Mouse (Mus musculus) embryonic facial prominence, embryonic 12.5 days (tissue): ENCODE data around the gene Kcnj9. TPM values are rescaled to one million over a fixed set of nuclear protein-coding genes. Genes with fewer than 3 reads are reported as not detected.

Experiments used
- ATAC-seq: fragments of 200-750 bp; cut with Nextera tagmentation; 2 replicates; pipeline ENCODE4 v1.8.0; 2017; ENCODE audit not compliant: insufficient number of reproducible peaks, insufficient read depth, low FRiP score, low TSS enrichment
- H3K27ac ChIP-seq: fragments of 300-500 bp; sonication (generic); 2 replicates; pipeline ENCODE4 v1.5.1; 2016; ENCODE audit warnings: mild to moderate bottlenecking
- H3K27me3 ChIP-seq: fragments of 300-500 bp; sonication (generic); 2 replicates; pipeline ENCODE4 v1.6.1; 2016; ENCODE audit warnings: mild to moderate bottlenecking, moderate library complexity
- H3K36me3 ChIP-seq: fragments of 300-500 bp; sonication (generic); 2 replicates; pipeline ENCODE4 v1.6.1; 2016; ENCODE audit warnings: mild to moderate bottlenecking
- H3K4me1 ChIP-seq: fragments of 300-500 bp; sonication (generic); 2 replicates; pipeline ENCODE4 v1.6.1; 2016
- H3K4me2 ChIP-seq: fragments of 300-500 bp; sonication (generic); replicated peaks from 2 replicates; pipeline ENCODE4 v1.6.1; 2016; ENCODE audit warnings: mild to moderate bottlenecking, moderate library complexity
- H3K4me3 ChIP-seq: fragments of 300-500 bp; sonication (generic); 2 replicates; pipeline ENCODE4 v1.5.1; 2016; ENCODE audit warnings: mild to moderate bottlenecking
- H3K9ac ChIP-seq: fragments of 300-500 bp; sonication (generic); 2 replicates; pipeline ENCODE4 v1.6.1; 2016; ENCODE audit warnings: mild to moderate bottlenecking, moderate library complexity
- H3K9me3 ChIP-seq: fragments of 300-500 bp; sonication (generic); 2 replicates; pipeline ENCODE4 v1.6.1; 2016; ENCODE audit warnings: mild to moderate bottlenecking, moderate library complexity
- WGBS: fragments of 180-500 bp; shearing (Covaris S2); methylation state at CpG from one replicate; pipeline ENCODE4 v1.1.7; 2016; 5-methylcytosine and 5-hydroxymethylcytosine counted together
- polyA plus RNA-seq: library from polyadenylated mRNA; unstranded; fragments of >200 nt; fragmentation: Nextera tagmentation; extraction: Ambion mirVana; gene quantifications from 2 replicates; pipeline ENCODE4 v1.2.1, GENCODE M21; 2016

The Kcnj9 gene
- polyA plus RNA-seq, 1 experiment from 2014 or later, result 0.15 TPM

DNA sequence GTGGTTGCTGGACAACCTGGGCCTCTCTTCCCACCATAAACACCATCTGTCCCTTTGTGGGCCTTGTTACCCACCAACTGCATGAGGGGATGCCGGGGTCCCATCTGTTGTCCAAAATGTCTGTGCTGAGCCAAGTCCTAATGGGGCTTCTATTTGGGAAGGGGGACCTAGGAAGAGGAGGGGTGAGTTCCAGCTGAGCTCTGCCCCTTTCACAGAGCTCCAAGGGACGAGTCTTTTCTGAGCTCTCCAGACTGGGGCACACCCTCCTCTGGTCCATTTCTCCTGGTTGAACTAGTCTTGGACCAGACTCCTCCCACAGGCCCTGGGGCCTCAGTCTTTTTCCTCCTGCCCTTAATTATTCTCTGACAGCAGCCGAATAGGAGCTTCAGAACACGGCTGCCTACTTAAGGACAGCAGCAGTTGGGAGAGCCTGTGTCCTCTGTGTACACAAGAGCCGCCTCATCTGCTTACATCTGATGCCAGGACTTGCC lies 9.2 kb downstream of the Kcnj9 start:
- 23% methylated on average over 5 of the region's 5 CpGs for WGBS
- H3K9me3 ChIP-seq, result no peaks in the 10 kb centered on the region
- H3K4me1 ChIP-seq, result peaks cover 5% of the 10 kb centered on the region; the same call in 1 of the 2 replicates
- peaks cover 15% of the 10 kb centered on the region; the same call in 1 of the 2 replicates for H3K36me3 ChIP-seq
- H3K27me3 ChIP-seq, result peaks cover 2% of the 10 kb centered on the region; the same call in 1 of the 2 replicates
- ATAC-seq, result no peak
- H3K4me3 ChIP-seq, result no peak overlapping the region
- H3K27ac ChIP-seq, result no peak overlapping the region
- H3K4me2 ChIP-seq, result no peak overlapping the region
- H3K9ac ChIP-seq, result no peak overlapping the region

DNA sequence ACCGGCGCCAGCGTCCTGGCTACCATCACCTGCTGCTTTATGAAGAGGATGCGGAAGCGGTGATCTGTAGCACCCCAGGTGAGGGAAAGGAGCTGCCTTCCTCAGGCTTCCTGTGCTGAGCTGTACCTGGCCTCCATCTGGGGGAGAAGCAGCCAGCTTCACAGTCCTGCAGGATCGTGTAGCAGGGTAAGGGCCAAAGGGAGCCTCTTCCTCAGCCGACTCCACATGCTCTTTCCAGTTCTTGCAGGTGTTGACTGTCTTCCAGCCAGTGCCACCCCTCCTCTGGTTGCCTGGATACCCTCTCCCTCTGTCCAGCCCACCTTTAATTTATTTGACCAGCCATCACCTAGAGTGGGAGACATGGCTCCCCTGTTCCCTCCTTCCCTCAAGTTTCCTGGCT lies 9.8 kb downstream of the Kcnj9 start:
- Histone ChIP-seq H3K4me1 (peaks cover 5% of the 10 kb centered on the region; the same call in 1 of the 2 replicates), H3K36me3 (peaks cover 15% of the 10 kb centered on the region; the same call in 1 of the 2 replicates), H3K9me3 (no peaks in the 10 kb centered on the region), H3K4me3 (no peak overlapping the region), H3K27ac (no peak overlapping the region), H3K27me3 (no peaks in the 10 kb centered on the region), H3K4me2 (no peak overlapping the region), H3K9ac (no peak overlapping the region)
- 86% methylated on average over 7 of the region's 7 CpGs for WGBS
- no peak for ATAC-seq

DNA sequence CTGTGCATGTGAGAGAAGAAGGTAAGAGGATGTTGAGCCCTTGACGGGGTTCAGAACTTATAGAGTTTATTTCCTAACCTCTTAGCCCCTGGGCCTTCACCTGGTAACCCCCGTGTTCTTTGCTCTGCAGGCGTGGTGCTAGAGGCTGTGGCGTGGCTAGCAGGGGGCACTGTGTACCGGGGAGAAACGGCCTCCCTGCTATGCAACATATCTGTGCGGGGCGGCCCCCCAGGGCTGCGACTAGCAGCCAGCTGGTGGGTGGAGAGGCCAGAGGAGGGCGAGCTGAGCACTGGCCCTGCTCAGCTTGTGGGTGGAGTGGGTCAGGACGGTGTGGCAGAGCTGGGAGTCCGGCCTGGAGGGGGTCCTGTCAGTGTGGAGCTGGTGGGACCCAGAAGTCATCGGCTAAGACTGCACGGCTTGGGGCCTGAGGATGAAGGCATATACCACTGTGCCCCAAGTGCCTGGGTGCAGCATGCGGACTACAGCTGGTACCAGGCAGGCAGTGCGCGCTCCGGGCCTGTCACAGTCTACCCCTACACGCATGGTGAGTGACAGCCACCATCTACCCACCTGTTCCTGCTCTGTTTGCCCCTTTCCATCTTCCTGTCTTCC lies 10.6 kb downstream of the Kcnj9 start:
- H3K9me3 ChIP-seq, result no peaks in the 10 kb centered on the region

DNA sequence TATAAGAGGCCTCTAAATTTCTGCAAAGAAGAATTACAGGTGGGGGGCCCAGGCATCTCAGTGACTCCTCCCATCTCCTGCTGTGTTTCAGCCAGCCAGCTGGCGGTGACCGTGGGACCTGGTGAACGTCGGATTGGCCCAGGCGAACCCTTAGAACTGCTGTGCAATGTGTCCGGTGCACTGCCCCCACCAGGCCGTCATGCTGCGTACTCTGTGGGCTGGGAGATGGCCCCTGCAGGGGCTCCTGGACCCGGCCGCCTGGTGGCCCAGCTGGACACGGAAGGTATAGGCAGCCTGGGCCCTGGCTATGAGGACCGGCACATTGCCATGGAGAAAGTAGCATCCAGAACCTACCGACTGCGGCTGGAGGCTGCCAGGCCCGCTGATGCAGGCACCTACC lies 11.2 kb downstream of the Kcnj9 start:
- no peak overlapping the region for H3K4me3 ChIP-seq
- H3K4me1 ChIP-seq, result peaks cover 13% of the 10 kb centered on the region
- no peaks in the 10 kb centered on the region for H3K9me3 ChIP-seq
- no peaks in the 10 kb centered on the region for H3K27me3 ChIP-seq
- WGBS, result 63% methylated on average over 15 of the region's 15 CpGs
- H3K9ac ChIP-seq, result no peak overlapping the region
- H3K36me3 ChIP-seq, result peaks cover 15% of the 10 kb centered on the region; the same call in 1 of the 2 replicates
- ATAC-seq, result no peak
- H3K27ac ChIP-seq, result no peak overlapping the region
- H3K4me2 ChIP-seq, result no peak overlapping the region

More for the DNA sequence above, 10.6 kb downstream of the Kcnj9 start:
- ATAC-seq, result no peak
- H3K9ac ChIP-seq, result no peak overlapping the region
- H3K27me3 ChIP-seq, result no peaks in the 10 kb centered on the region
- 84% methylated on average over 19 of the region's 19 CpGs for WGBS
- peaks cover 7% of the 10 kb centered on the region for H3K4me1 ChIP-seq
- H3K4me3 ChIP-seq, result no peak overlapping the region
- H3K4me2 ChIP-seq, result no peak overlapping the region
- no peak overlapping the region for H3K27ac ChIP-seq
- H3K36me3 ChIP-seq, result peaks cover 15% of the 10 kb centered on the region; the same call in 1 of the 2 replicates

DNA sequence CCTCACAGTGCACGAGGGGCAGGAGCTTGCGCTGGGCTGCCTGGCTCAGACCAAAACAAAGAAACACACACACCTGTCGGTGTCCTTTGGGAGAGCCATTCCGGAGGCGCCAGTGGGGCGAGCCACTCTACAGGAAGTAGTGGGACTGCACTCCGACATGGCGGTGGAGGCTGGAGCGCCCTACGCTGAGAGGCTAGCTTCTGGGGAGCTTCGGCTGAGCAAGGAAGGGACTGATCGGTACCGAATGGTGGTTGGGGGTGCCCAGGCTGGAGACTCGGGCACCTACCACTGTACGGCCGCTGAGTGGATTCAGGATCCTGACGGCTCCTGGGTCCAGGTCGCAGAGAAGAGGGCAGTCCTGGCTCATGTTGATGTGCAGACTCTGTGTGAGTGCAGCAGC lies 11.7 kb downstream of the Kcnj9 start:
- 47% methylated on average over 18 of the region's 18 CpGs for WGBS
- Histone ChIP-seq H3K27me3 (no peaks in the 10 kb centered on the region), H3K9me3 (no peaks in the 10 kb centered on the region), H3K4me1 (peaks cover 18% of the 10 kb centered on the region), H3K27ac (no peak overlapping the region), H3K36me3 (peaks cover 15% of the 10 kb centered on the region; the same call in 1 of the 2 replicates), H3K9ac (no peak overlapping the region), H3K4me3 (no peak overlapping the region), H3K4me2 (0 out of 2 replicates have a peak overlapping the region, but pooled peaks have one; percentile 14)
- ATAC-seq, result no peak

DNA sequence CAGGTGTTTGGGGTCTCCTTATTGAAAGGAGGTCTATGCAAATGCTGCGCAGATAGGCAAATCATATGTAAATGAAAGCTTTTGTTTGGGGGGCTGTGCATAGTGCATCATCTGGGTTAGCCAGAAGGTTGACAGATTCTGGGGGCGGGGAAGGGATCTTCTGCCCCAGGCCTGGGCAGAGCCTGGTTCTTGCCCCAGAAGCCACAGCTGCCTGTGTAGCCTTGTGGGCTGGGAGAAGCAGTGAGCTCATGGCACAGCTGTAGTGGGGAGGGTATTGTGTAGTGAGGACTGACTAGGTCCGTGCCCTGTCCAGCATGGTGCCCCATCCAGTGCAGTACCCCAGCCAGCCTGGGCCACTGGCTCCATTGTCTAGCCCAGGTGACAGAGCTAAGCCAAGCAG lies 14.2 kb downstream of the Kcnj9 start:
- Histone ChIP-seq H3K4me2 (no peak overlapping the region), H3K4me1 (peaks cover 21% of the 10 kb centered on the region), H3K27me3 (no peaks in the 10 kb centered on the region), H3K9me3 (no peaks in the 10 kb centered on the region), H3K27ac (no peak overlapping the region), H3K36me3 (peaks cover 9% of the 10 kb centered on the region; the same call in 1 of the 2 replicates), H3K9ac (no peak overlapping the region), H3K4me3 (no peak overlapping the region)
- no peak for ATAC-seq
- WGBS, result 74% methylated on average over 3 of the region's 3 CpGs

DNA sequence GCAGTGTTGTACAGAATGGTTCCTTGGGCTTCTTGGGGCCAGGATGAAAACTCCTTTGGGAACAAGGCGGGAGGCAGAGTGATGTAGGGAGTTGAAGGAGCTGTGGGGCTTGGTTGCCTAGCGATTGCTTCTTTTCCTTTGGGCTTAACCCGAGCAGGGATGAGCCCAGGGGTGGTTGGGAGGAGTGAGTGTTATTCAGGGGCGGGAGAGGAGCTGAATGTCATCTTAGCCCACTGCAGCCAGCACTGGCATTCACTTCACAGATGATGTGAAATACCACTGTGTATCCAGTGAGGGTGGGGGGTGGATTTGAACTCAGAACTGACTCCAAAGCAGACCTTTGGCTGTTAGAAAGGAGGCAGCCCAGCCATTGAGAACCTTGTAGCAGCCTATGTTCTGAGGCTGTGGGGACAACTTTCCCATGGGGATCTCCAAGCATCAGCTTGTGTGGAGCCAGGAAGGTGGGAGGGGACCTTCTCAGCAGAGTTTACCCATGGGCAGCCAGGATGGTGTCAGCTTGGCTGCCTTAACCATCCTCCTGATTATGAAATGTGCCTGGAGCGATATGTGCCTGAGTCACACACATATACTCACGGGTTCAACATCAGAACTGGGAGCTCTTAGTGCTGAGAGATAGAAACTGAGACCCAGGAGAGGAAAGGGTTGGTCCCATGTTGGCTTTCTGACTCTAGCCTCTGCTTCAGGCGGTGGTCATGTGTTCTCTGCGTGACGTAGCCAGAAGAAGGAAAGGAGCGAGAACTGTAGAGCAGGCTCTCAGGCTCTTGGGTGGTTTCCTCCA lies 15.3 kb downstream of the Kcnj9 start:
- Histone ChIP-seq H3K4me1 (peaks cover 26% of the 10 kb centered on the region), H3K4me3 (no peak overlapping the region; the same call in 1 of the 2 replicates), H3K27me3 (no peaks in the 10 kb centered on the region), H3K27ac (no peak overlapping the region), H3K9me3 (no peaks in the 10 kb centered on the region), H3K9ac (peak overlapping the region; percentile 82; the same call in 1 of the 2 replicates), H3K36me3 (peaks cover 9% of the 10 kb centered on the region; the same call in 1 of the 2 replicates), H3K4me2 (peak overlapping the region; percentile 94; the same call in 1 of the 2 replicates)
- 74% methylated on average over 10 of the region's 10 CpGs for WGBS
- ATAC-seq, result no peak

DNA sequence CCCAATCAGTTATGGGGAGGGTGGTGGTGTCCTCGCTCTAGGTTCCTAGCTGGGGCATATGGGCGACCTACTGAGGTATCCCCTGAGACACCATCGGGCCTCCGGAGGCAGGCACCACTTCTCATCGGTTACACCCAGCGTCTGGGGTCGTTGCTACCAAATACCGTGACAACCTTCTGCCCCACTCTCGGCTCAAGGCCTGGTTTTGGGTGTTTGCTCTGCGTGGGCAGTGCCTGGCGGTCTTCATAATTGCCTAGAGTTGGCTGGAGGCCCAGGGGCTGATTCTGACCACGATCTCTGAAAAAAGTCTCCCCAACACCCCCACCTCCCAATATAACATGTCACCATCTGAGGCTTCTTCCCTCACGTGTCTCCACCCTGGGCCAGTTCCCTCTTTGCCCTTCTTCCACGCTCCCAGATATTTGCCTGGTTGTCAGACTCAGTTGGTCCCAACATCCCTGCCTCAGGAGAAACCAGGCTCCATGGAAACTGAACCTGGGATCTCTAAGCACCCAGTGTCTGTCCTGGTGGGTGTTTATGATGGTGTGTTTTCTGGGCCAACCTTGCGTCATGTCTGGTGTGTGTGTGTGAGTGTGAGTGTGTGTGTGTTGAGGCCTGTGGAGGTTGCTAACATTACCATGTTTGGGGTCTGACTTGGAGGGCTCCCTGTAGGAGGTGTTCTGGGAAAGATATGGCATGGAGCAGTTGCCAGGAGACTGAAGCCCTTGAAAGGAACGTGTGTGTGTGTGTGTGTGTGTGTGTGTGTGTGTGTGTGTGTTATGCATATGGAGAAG lies 16.2 kb downstream of the Kcnj9 start:
- Histone ChIP-seq H3K27ac (no peak overlapping the region), H3K4me1 (peaks cover 26% of the 10 kb centered on the region)

DNA sequence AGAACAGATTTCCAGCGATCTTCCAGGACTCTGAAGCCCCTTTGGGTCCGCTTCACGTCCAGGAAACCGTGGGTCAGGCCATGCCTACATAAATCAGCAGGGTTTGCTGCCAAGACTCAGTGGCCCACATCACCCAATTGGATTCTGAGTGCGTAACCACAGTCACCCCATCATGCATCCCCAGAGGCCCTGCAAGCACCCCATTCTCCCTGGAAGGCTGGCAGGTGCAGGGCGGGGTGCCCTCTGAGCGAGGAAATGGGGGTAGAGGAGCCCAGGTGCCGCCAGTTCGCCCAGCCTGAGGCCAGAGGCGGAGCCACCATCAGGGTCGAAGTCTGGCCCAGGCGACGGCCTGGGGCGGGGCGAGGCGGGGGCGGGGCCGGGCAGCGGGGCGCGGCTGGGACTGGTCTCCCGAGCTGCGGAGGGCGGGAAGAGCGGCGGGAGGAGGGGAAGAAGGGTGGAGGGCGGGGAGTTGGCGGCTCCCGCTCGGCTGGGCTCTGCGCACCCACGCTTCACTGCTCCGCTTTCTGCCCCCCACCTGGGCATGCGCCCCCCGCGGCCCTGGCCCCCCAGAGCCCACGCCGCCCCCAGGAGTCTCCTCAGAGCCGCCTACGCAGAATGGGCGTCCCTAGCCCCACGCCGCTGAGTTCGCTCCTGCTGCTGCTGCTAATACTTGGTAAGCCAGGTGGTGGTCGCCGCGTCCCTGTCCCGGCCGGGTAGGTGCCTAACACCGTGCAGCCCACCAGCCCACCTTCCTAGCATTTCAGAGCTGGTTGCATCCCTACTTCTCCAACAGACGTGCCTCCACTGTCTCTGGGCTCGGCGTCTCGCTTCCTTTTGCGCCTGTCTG lies 17.0 kb downstream of the Kcnj9 start:
- no peaks in the 10 kb centered on the region for H3K27me3 ChIP-seq
- peak overlapping the region; percentile 77 for H3K4me3 ChIP-seq
- H3K27ac ChIP-seq, result peak overlapping the region; percentile 79
- ATAC-seq, result peak; percentile 74
- whole genome bisulfite sequencing, result under 1% methylated on average over 31 of the region's 55 CpGs
- peak overlapping the region; percentile 82 for H3K9ac ChIP-seq
- H3K9me3 ChIP-seq, result no peaks in the 10 kb centered on the region
- no peaks in the 10 kb centered on the region for H3K36me3 ChIP-seq
- H3K4me1 ChIP-seq, result peaks cover 22% of the 10 kb centered on the region
- peak overlapping the region; percentile 94 for H3K4me2 ChIP-seq

More for the DNA sequence above, 16.2 kb downstream of the Kcnj9 start:
- ATAC-seq, result no peak
- Histone ChIP-seq H3K9ac (peak overlapping the region; percentile 82), H3K4me2 (peak overlapping the region; percentile 94), H3K4me3 (peak overlapping the region; percentile 77), H3K36me3 (peaks cover 2% of the 10 kb centered on the region; the same call in 1 of the 2 replicates), H3K27me3 (no peaks in the 10 kb centered on the region), H3K9me3 (no peaks in the 10 kb centered on the region)
- 16% methylated on average over 16 of the region's 16 CpGs for WGBS

DNA sequence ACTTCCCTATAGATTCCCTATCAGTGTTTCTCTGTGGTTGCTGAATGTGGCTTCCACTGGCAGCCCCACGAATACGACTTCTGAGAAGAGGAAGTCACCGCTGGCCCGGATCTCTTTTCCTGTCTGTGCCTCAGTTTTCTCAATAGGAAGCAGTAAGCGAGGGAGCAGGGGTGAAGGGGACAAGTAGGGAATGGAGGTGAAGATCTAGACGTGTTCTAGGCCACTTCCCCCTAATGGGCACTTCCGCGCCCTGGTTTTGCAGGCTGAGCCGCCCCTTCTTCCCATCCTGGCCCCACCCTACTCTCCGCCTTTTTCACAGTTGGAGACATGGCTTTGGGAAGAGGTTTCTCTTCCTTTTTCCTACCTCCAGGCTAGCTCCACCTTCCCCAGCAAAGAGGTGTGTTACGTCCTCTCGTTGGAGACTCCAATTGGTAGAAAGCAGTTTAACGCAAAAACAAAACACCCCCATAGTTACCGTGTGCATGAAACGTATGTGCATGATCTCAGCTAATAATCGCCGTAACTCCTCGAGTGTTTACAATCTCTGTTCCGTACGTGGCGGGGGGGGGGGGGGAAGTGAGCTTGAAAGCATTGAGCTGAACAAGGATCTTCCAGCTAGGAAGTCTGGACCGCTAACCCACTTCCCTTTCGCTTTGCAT lies 17.7 kb downstream of the Kcnj9 start:
- Histone ChIP-seq H3K4me2 (peak overlapping the region; percentile 94), H3K36me3 (no peaks in the 10 kb centered on the region), H3K27me3 (no peaks in the 10 kb centered on the region), H3K4me1 (peaks cover 21% of the 10 kb centered on the region), H3K27ac (peak overlapping the region; percentile 79), H3K4me3 (peak overlapping the region; percentile 77), H3K9me3 (no peaks in the 10 kb centered on the region), H3K9ac (peak overlapping the region; percentile 82; the same call in 1 of the 2 replicates)
- ATAC-seq, result no peak
- WGBS, result 4% methylated on average over 23 of the region's 23 CpGs
